Mouse (Mus musculus): ENCODE data around the gene Lmtk2. TPM values are rescaled to one million over a fixed set of nuclear protein-coding genes. Genes with fewer than 3 reads are reported as not detected.
A peak's percentile ranks its signal among the peaks of the same experiment; 100 is the strongest.

Lmtk2 gene
- total and polyA plus RNA-seq, 2 experiments from 2014 or later = 7.4 to 63.9 TPM

DNA sequence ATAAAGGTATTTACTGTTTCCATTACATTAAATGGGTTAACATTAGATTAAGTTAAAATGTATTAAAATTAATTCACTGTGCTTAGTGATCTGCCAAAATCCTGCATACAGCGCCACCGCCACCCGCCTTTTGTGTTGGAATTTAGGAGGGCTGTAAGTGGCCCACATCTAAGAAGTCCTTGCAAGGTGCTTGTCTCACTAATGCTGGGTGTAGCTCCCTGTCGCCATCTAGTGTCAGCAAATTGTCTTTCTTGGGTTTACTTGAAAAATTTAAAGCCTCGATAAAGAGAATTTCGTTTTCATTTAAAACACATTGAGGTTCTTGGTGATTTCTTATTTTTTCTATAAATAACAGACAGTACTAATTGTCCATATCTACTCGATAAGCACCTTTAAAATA lies 54.3 kb downstream of the Lmtk2 start:
- Histone ChIP-seq H3K9ac (no peak overlapping the region), H3K4me3 (ENCODE audit: low read depth, low read length) (no peak overlapping the region)
- ATAC-seq = peak; percentile 65

GRCm38 (mm10) chr5:144158604-144159003 lies 58.4 kb downstream of the Lmtk2 start:
- peak; percentile 62 for DNase-seq
- ATAC-seq = peak; percentile 56
- no peak for TF ChIP-seq CTCF (IDR thresholded peaks at IDR 0.05; ENCODE audit: low read depth)
- no peak overlapping the region for H3K9ac ChIP-seq
- no peak overlapping the region for H3K4me3 ChIP-seq (ENCODE audit: low read depth, low read length)
- no peaks in the 10 kb centered on the region for H3K27me3 ChIP-seq (ENCODE audit: insufficient read depth, low read length)
- H3K36me3 ChIP-seq (ENCODE audit: insufficient read depth) = peaks cover 32% of the 10 kb centered on the region
- H3K9me3 ChIP-seq (ENCODE audit: low read length) = no peaks in the 10 kb centered on the region
- no peak overlapping the region for H3K4me2 ChIP-seq (ENCODE audit: low read depth)
- 14% methylated on average over 4 of the region's 4 CpGs for WGBS
- H3K27ac ChIP-seq (ENCODE audit: low read depth, low read length) = no peak overlapping the region; the same call in 1 of the 2 replicates
- no peaks in the 10 kb centered on the region for H3K4me1 ChIP-seq (ENCODE audit: insufficient read depth)

More for the DNA sequence above, 54.3 kb downstream of the Lmtk2 start:
- TF ChIP-seq CTCF (IDR thresholded peaks at IDR 0.05; ENCODE audit: low read depth) = peak; percentile 85
- DNase-seq = peak; percentile 89
- WGBS = 18% methylated on average over 7 of the region's 7 CpGs
- H3K36me3 ChIP-seq (ENCODE audit: insufficient read depth) = peaks cover 43% of the 10 kb centered on the region
- H3K27ac ChIP-seq (ENCODE audit: low read depth, low read length) = no peak overlapping the region
- no peaks in the 10 kb centered on the region for H3K9me3 ChIP-seq (ENCODE audit: low read length)
- H3K4me1 ChIP-seq (ENCODE audit: insufficient read depth) = no peaks in the 10 kb centered on the region
- H3K27me3 ChIP-seq (ENCODE audit: insufficient read depth, low read length) = no peaks in the 10 kb centered on the region
- H3K4me2 ChIP-seq (ENCODE audit: low read depth) = no peak overlapping the region

DNA sequence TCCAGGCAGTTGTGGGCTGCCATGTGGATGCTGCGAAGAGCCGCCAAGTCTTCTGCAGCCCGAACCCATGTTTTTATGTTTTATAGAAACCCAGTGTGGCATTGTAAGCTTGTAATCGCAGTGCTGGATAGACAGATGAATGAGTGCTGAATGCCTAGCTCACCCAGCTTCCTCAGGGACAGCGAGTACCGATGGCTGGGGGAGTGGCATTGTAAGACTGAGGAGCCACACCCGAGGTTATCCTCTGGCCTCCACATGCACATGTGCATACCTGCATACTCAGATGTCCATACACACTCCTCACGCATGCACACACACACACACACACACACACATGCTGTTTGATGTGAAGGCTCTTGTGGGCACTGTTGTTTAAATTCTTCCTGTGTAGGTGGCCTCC lies 58.9 kb downstream of the Lmtk2 start:
- WGBS = 73% methylated on average over 8 of the region's 8 CpGs
- no peak overlapping the region for H3K4me2 ChIP-seq (ENCODE audit: low read depth)
- no peak overlapping the region for H3K9ac ChIP-seq
- DNase-seq = no peak
- H3K4me3 ChIP-seq (ENCODE audit: low read depth, low read length) = no peak overlapping the region
- H3K27me3 ChIP-seq (ENCODE audit: insufficient read depth, low read length) = no peaks in the 10 kb centered on the region
- H3K4me1 ChIP-seq (ENCODE audit: insufficient read depth) = no peaks in the 10 kb centered on the region
- ATAC-seq = no peak
- H3K27ac ChIP-seq (ENCODE audit: low read depth, low read length) = no peak overlapping the region
- TF ChIP-seq CTCF (IDR thresholded peaks at IDR 0.05; ENCODE audit: low read depth) = no peak
- peaks cover 35% of the 10 kb centered on the region for H3K36me3 ChIP-seq (ENCODE audit: insufficient read depth)
- H3K9me3 ChIP-seq (ENCODE audit: low read length) = no peaks in the 10 kb centered on the region

DNA sequence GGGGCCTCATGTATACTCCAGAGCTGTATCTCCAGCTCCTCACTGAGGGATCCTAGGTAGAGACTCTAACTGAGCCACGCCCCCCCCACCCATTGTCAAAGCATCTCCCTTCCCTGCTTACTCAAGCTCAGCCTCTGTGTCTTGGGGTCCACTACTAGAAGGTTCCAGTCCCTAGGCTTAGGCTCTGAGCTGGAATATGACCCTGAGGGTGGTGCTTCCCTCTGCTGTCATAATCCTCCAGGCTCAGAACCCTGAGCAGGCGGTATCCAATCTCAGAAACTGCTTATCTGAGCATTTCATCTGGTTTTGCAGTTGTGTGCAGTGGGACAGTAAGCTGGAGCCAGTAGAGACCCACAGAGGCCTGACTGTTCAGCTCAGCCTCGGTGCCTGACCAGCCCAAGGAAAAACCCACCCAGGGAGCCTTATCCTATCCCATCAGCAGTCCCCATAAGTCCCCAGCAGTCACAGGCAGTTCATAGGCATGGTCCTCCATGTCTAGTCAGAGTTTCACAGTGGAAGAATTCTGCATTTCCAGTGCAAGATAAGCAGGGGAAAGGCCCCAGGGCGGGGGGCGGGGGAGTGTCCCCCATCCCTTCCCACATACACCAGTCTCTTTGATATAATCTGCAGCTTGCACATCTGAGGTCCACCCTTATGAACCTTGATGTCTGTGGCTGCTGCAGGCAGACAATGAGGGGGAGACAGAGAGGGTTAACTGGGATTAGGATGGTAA lies 62.0 kb downstream of the Lmtk2 start:
- H3K36me3 ChIP-seq (ENCODE audit: insufficient read depth) = peaks cover 45% of the 10 kb centered on the region
- WGBS = 83% methylated on average over 5 of the region's 5 CpGs
- no peak for TF ChIP-seq CTCF (IDR thresholded peaks at IDR 0.05; ENCODE audit: low read depth)

DNA sequence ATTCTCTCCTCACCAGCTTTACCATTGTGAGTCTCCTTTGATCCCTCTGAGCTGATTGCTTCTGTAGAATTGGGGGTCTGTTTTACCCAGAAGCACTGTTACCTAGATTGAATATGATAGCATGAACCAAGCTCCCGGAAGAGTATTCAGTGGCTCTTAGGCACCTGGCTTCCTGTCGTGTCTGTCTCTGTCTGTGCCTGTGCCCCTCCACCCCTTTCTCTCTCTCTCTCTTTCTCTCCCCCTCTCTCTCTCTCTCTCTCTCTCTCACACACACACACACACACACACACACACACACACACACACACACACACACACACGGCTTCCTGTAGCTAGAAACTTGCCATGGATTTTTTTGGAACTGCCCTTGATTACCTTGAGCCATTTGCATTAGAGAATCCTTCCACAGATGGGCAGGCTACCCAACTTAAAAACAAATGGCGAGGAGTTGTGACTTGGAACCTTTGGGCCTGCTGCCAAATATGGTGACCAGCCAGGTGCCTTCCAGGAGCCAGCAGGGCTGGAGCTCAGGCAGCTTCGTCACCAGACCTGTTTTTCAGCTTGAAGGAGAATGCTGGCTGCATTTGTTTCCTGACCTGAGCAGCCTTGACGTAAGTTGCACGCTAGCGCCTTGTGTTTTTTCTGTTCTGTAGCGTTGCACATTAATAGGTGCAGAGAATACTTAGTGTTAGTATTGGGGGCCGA lies 62.7 kb downstream of the Lmtk2 start:
- DNase-seq = no peak
- ATAC-seq = no peak

More for the DNA sequence above, 62.0 kb downstream of the Lmtk2 start:
- no peaks in the 10 kb centered on the region for H3K27me3 ChIP-seq (ENCODE audit: insufficient read depth, low read length)
- DNase-seq (no peak), ATAC-seq (no peak)
- H3K27ac ChIP-seq (ENCODE audit: low read depth, low read length) = no peak overlapping the region
- H3K9ac ChIP-seq = no peak overlapping the region
- H3K4me1 ChIP-seq (ENCODE audit: insufficient read depth) = no peaks in the 10 kb centered on the region
- H3K4me3 ChIP-seq (ENCODE audit: low read depth, low read length) = no peak overlapping the region
- no peaks in the 10 kb centered on the region for H3K9me3 ChIP-seq (ENCODE audit: low read length)
- H3K4me2 ChIP-seq (ENCODE audit: low read depth) = no peak overlapping the region

DNA sequence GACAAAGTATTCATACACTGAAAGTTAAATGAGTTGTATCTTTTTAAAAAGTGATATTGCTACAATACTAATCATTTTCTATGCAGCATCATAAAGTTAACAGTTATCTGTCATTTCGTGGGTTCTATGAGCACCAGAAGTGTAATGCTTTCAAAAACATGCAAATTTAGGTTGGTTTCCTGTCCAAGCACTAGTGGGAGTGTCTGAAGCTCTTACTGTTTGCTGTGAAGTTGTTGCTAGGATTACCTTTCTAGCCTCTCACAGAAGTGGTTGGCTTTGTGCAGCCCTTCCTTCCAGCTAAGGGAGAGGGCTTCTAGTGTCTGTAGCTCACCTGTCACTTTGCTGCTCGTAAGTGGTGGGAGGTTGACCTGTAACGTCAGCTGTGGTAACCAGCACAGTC lies 65.5 kb downstream of the Lmtk2 start:
- H3K27me3 ChIP-seq (ENCODE audit: insufficient read depth, low read length) = no peaks in the 10 kb centered on the region
- H3K9ac ChIP-seq = no peak overlapping the region
- no peak overlapping the region for H3K27ac ChIP-seq (ENCODE audit: low read depth, low read length)
- H3K36me3 ChIP-seq (ENCODE audit: insufficient read depth) = peaks cover 50% of the 10 kb centered on the region
- DNase-seq = no peak
- WGBS = 90% methylated on average over 3 of the region's 3 CpGs
- no peak for TF ChIP-seq CTCF (IDR thresholded peaks at IDR 0.05; ENCODE audit: low read depth)
- no peak overlapping the region for H3K4me2 ChIP-seq (ENCODE audit: low read depth)
- no peak for ATAC-seq
- H3K4me3 ChIP-seq (ENCODE audit: low read depth, low read length) = no peak overlapping the region
- no peaks in the 10 kb centered on the region for H3K9me3 ChIP-seq (ENCODE audit: low read length)
- no peaks in the 10 kb centered on the region for H3K4me1 ChIP-seq (ENCODE audit: insufficient read depth)

More for the DNA sequence above, 62.7 kb downstream of the Lmtk2 start:
- Histone ChIP-seq H3K27ac (ENCODE audit: low read depth, low read length) (no peak overlapping the region), H3K9ac (no peak overlapping the region), H3K4me1 (ENCODE audit: insufficient read depth) (no peaks in the 10 kb centered on the region), H3K36me3 (ENCODE audit: insufficient read depth) (peaks cover 42% of the 10 kb centered on the region), H3K27me3 (ENCODE audit: insufficient read depth, low read length) (no peaks in the 10 kb centered on the region), H3K4me2 (ENCODE audit: low read depth) (no peak overlapping the region), H3K9me3 (ENCODE audit: low read length) (no peaks in the 10 kb centered on the region), H3K4me3 (ENCODE audit: low read depth, low read length) (no peak overlapping the region)
- WGBS = 67% methylated on average over 10 of the region's 10 CpGs
- no peak for TF ChIP-seq CTCF (IDR thresholded peaks at IDR 0.05; ENCODE audit: low read depth)
